Mouse (Mus musculus) brain, embryonic 14.5 days (tissue): ENCODE data around the gene Slc51b. TPM values are rescaled to one million over a fixed set of nuclear protein-coding genes. Genes with fewer than 3 reads are reported as not detected.
A peak's percentile ranks its signal among the peaks of the same experiment; 100 is the strongest.

Experiments used
- DNase-seq: peaks from one replicate; pipeline ENCODE4 v3.0.0-alpha.2; 2011; ENCODE audit warnings: low read depth
- CTCF ChIP-seq: fragments of 200-500 bp; IDR thresholded peaks from 2 replicates; pipeline ENCODE4 v1.5.1; 2012; ENCODE audit warnings: inconsistent platforms, mild to moderate bottlenecking, moderate library complexity, borderline replicate concordance; ENCODE audit not compliant: insufficient read depth, insufficient read length; ENCODE audit errors: extremely low read depth
- POLR2A ChIP-seq: fragments of 200-500 bp; IDR thresholded peaks from 2 replicates; pipeline ENCODE4 v1.6.1; 2012; ENCODE audit warnings: mild to moderate bottlenecking, inconsistent platforms, borderline replicate concordance; ENCODE audit not compliant: poor library complexity, insufficient read depth, insufficient read length, severe bottlenecking; ENCODE audit errors: extremely low read depth
- polyA plus RNA-seq: library from polyadenylated mRNA; depleted of rRNA; stranded (reverse); fragments of >200 nt; gene quantifications from 2 replicates; pipeline ENCODE4 v1.2.3, GENCODE M21; 2012; rRNA removed

The Slc51b gene
- not detected in 2 replicates for polyA plus RNA-seq

DNA sequence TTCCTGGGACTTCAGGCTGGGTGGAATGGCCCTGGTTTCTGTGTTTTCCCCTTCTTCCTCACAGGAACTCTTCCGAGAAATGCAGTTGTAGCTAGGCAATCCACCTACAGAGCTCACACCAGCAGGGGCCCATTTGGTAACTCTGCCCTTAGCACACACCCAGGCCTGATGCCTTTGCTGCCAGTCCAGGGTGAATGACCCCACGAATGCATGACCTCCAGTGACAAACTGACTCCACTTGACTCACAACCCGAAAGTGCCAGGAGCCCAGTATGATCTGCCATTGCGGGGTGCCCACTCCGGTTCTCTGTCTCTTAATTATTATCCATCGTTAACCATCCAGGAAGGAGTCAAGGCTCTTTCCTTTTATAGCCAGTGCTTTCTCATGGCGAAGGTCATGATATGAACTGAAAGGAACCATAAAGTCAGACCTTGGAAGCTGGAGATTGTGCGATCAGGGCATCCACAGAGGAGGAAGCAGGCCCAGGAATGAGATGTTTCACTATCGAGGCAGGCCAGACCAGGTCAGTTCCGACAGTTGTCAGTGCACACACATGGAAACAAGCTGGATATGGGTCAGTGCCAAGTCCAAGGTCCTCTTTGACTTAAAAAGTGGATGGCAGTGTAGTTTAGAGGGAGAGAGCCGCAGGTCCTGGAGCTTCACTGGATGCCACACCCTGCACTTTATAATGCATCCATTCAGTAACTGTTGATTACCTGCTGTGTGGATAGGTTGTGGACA is at the start of gene Slc51b:
TSS of gene Slc51b (minus strand) at position 196 of the 742 bp plus-strand sequence.
- TF ChIP-seq CTCF: no peak
- TF ChIP-seq POLR2A: no peak
- DNase-seq: no peak

GRCm38 (mm10) chr9:65467686-65468085 is 44.9 kb upstream of the Slc51b start:
- DNase-seq: peak; percentile 5
- TF ChIP-seq CTCF: no peak
- no peak for TF ChIP-seq POLR2A

DNA sequence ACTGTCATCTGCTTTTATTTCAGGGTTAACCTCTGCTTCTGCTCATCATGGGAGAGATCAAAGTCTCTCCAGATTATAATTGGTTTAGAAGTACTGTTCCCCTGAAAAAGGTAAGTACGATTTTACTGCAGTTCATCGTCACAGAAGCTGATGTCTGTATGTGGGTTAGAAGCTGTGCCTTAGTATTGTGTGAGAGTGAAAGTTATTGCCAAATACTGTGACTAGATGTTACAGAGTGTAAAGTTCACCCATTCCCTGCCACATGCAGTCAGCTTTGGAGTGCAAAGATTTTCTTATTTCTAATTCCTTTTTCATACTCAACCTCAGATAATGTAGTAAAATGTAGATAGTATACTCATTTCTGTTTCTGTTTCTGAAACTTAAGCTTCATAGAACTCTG is 42.5 kb upstream of the Slc51b start:
- DNase-seq: no peak
- TF ChIP-seq POLR2A (no peak), CTCF (no peak)

GRCm38 (mm10) chr9:65464161-65464560 is 41.4 kb upstream of the Slc51b start:
- DNase-seq: no peak
- no peak for TF ChIP-seq POLR2A
- no peak for TF ChIP-seq CTCF

DNA sequence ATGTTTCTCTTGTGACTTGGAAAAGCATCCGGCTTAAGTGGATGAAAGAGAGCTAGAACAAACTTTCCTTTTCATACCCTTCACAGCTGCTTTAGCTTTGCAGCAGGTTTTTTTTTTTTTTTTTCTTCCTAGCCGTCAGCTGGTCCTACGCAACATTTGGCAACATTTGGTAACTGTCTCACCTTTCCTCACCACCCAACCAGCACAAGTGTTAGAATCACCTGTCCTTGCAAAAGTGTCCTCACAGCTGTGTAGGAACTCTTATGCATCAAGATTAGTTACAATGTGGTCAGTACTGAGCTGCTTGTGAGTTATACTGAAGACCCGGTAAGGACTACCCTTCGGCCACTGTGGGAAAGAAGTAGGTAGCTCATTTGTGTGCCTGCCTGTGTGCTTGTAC is 39.8 kb upstream of the Slc51b start:
- no peak for DNase-seq

DNA sequence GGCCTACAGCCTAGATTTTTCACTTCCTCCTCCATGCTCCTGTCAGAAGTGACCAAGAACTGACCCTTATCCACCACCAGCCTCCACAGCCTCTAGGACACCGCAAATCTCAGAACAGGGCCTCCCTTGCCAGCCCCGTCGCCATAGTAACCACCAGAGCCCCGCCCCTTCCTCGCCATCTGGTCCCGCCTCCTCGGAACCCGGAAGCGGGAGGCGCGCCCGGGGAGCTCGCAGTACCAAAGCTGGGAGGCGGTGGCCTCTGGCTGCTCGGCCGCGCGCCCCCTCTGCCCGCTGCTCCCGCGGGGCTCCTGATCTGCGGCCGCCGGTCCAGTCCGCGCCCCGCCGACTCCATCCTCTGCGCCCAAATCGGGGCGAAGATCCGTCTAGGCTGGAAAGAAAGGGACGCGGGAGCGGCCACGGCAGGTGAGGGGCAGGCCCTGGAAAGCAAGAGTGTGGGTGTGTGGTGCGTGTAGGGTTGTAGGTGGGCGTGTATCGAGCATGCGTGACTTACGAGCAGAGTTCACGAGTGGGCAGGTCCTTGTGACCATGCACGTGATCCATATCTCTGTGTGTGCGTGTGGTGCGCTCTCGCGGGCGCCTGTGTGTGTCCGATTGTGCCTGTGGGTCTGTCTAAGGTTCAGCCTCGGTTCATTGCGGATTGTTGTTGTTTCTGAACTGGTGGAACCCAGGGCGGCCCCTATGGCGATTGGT is 38.1 kb upstream of the Slc51b start, which contains the start of gene Spg21:
TSS of gene Spg21 (plus strand) at position 216 of the 711 bp plus-strand sequence.
- peak; percentile 96 for DNase-seq
- no peak for TF ChIP-seq CTCF
- TF ChIP-seq POLR2A: peak; percentile 87

More for the DNA sequence above, 39.8 kb upstream of the Slc51b start:
- no peak for TF ChIP-seq POLR2A
- TF ChIP-seq CTCF: no peak

GRCm38 (mm10) chr9:65460198-65460597 is 37.4 kb upstream of the Slc51b start:
- no peak for TF ChIP-seq POLR2A
- no peak for TF ChIP-seq CTCF
- peak; percentile 22 for DNase-seq

DNA sequence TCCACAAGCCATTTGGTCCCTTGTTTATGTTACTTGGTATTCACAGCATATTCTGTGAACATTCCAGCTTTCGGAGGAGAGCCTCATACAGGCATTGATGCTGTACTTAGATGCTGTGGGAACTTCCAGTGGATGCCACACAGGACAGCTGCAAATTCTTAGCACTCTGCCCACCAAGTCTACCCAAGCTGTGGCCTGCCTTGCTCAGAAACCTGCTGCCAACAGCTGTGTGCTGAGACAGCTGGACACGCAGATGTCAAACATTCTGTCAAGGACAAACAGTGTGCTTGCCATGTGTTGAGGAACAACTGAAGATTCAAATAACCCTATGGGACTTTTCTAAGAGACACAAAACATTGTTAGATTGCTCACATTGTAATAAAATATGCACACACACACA is 36.2 kb upstream of the Slc51b start:
- TF ChIP-seq CTCF (no peak), POLR2A (no peak)
- DNase-seq: no peak

DNA sequence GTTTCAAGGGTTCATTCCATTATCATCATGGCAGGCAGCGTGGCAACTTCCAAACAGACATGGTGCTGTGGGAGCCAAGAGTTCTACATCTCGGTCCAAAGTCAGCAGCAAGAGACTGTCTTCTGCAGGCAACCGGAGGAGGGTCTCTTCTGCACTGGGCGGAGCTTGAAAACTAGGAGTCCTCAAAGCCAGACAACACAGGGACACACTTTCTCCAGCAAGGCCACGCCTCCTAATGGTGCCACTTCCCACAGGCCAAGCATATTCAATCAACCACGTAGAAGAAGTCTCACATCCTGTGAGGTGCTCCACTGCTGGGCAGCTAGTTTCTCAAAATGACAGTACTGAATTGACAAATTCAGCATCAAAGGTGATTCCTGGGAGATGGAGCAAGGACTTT is 25.2 kb upstream of the Slc51b start:
- DNase-seq: no peak
- TF ChIP-seq CTCF (no peak), POLR2A (no peak)

GRCm38 (mm10) chr9:65444692-65445091 is 21.9 kb upstream of the Slc51b start:
- no peak for DNase-seq
- no peak for TF ChIP-seq CTCF
- no peak for TF ChIP-seq POLR2A

DNA sequence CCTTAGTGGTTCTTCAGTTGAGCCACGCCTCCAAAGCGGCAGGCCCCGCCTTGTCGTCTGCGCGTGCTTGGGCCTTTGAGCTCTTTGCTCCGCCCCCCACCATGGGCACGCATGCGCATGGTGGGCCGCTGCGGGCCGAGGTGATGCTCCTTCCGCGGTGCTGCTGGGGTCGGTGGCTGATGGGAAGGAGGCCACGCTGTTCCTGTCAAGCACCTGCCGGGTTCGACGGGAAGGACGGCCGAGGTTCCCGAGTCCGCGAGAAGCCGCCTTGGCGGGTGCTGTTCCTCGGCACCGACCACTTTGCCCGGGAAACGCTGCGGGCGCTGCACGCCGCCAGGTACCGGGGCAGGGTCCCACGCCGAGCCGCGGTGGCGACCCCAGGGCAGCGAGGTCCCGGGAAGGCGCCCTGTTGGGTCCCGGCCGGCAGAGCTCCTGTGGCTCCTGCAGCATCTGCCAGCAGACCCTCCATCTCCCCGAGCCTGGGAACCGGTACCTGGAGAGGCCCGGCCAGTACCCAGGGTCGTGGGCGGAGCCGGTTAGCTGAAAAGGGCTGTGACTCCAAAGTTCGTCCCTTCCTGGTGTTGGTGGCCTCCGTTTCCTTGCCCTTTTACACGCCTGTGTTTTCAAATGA is 13.0 kb upstream of the Slc51b start, which contains the start of gene Mtfmt:
TSS of gene Mtfmt (plus strand) at position 112 of the 631 bp plus-strand sequence.
- DNase-seq: peak; percentile 97
- TF ChIP-seq CTCF (no peak), POLR2A (peak; percentile 67; the same call in 1 of the 2 replicates)
